Mouse (Mus musculus) liver, adult 2 months (tissue): ENCODE measurements at regions not wholly inside any gene's neighbourhood (a gene's known extent, or its start where the extent isn't known, plus 50 kb on each side); places are given as distances from the start of the nearest gene placed in this dataset.

ENCODE experiments used
- CTCF ChIP-seq: fragments of 200-500 bp; IDR thresholded peaks from 2 replicates; pipeline ENCODE4 v1.5.1; 2011; ENCODE audit warnings: low read depth, low read length, control low read depth
- POLR2A ChIP-seq: fragments of 200-500 bp; IDR thresholded peaks from 2 replicates; pipeline ENCODE4 v1.6.1; 2011; ENCODE audit warnings: low read length, control low read depth; ENCODE audit not compliant: insufficient read depth; ENCODE audit errors: extremely low read depth

DNA sequence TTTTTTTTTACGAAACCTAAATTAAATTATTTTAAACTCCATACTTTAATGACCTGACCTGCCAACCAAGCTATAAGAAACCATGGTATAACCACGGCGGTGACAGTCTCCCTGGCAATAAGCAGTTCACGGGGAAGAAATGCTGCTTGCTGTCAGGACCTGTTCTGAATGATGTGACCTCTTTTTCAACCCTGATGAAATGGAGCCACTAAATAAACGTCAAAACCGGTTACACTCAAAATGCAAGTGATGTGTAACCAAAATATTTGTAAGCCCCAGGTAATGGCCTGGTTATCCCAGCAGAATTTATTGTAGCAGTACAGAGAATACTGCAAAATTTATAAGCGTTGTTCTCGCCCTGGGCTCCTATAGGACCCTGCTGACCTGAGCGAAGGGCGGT lies 111.4 kb downstream of the Mis18a start:
- TF ChIP-seq CTCF (no peak), POLR2A (no peak)
